Comparison of ENCODE assay signal across 16 mouse cellular contexts in the genomic region with DNA sequence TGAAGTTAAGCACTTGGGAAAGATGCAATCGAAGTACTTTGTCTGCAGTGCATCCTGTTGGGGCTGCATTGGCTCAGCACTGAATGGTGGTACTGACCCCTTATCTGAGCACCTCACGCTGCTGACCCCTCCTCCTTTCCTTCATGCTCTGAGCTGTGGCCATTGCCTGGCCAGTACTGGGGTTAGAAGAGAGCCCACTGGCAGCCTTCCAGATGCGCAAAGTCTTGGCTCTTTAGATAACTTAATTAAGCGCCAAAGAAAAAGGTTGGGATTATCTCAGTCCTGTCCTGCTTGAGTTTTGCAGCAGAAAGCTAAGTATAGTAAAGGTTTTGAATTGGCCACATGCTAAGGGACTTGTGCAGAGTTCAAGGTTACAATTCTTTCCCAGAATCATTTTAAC.
"Had no signal": no experiment of that assay in that cellular context is flagged by ENCODE, and none has a peak within 500 bp of the region (broad histone marks: within the 10 kb centered on the region; RNA-seq: fewer than 3 reads in every experiment).

No protein-coding gene starts in this region.

- H3K27ac ChIP-seq: lung, embryonic 15.5 days; macrophage; midbrain, embryonic 13.5 days; midbrain, embryonic 15.5 days; neural tube, embryonic 12.5 days; stomach, embryonic 15.5 days; stomach, postnatal 0 days had no signal

- DNase-seq: lung, adult 2 months; lung, postnatal 14 days; lung, postnatal 36 days; right cerebral cortex, postnatal 14 days; thymus, adult 2 months; thymus, postnatal 25 days; thymus, postnatal 4 days had no signal

- H3K27me3 ChIP-seq: lung, embryonic 15.5 days; megakaryocyte, embryonic 14.5 days; midbrain, embryonic 13.5 days; midbrain, embryonic 15.5 days; neural tube, embryonic 12.5 days; stomach, embryonic 15.5 days had no signal

- H3K4me3 ChIP-seq: lung, embryonic 15.5 days; megakaryocyte, embryonic 14.5 days; midbrain, embryonic 13.5 days; midbrain, embryonic 15.5 days; neural tube, embryonic 12.5 days; stomach, embryonic 15.5 days had no signal

- ATAC-seq: lung, postnatal 0 days; midbrain, embryonic 13.5 days; midbrain, embryonic 15.5 days had no signal

- H3K4me1 ChIP-seq: lung, embryonic 15.5 days; midbrain, embryonic 13.5 days; midbrain, embryonic 15.5 days; neural tube, embryonic 12.5 days; stomach, embryonic 15.5 days had no signal

- H3K9ac ChIP-seq: lung, embryonic 15.5 days; midbrain, embryonic 13.5 days; midbrain, embryonic 15.5 days; neural tube, embryonic 12.5 days; stomach, embryonic 15.5 days had no signal
